Mouse (Mus musculus): ENCODE measurements around the gene Spaca4. TPM values are rescaled to one million over a fixed set of nuclear protein-coding genes. Genes with fewer than 3 reads are reported as not detected.
A peak's percentile ranks its signal among the peaks of the same experiment; 100 is the strongest.

Spaca4 gene
- polyA plus RNA-seq, 1 experiment from 2014 or later: not detected

DNA sequence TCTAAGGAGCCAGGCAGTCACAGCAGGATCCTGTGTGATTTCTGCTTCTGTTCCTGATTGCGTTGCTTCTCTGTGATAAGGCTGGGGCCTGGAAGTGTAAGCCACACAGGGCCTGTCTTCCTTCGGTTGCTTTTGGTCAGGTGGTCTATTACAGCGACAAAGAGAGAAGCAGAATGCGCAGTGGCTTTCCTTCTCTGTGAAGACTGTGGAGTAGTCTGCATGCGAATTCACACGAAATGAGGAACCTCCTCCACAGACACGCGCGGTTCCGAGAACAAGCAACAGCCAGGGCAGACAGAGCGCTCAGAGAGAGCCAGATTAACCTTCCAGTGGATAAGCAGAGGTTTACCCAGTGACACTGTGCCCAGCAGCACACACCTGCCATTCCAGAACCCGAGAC lies 15.7 kb upstream of the Spaca4 start:
- no peaks in the 10 kb centered on the region for H3K4me1 ChIP-seq (ENCODE audit: control insufficient read depth, low read depth, low read length)
- no peak overlapping the region for H3K9ac ChIP-seq (ENCODE audit: low read depth, low read length)
- H3K27me3 ChIP-seq (ENCODE audit: control insufficient read depth, insufficient read depth, low read depth, low read length): no peaks in the 10 kb centered on the region
- H3K4me3 ChIP-seq (ENCODE audit: low read depth, low read length): no peak overlapping the region
- no peak overlapping the region for H3K27ac ChIP-seq (ENCODE audit: low read length)
- 27% methylated on average over 12 of the region's 12 CpGs for WGBS (ENCODE audit: insufficient replicate concordance)
- no peak overlapping the region for H3K4me2 ChIP-seq (ENCODE audit: low read depth, low read length)
- no peaks in the 10 kb centered on the region for H3K36me3 ChIP-seq (ENCODE audit: control insufficient read depth, insufficient read depth)
- no peaks in the 10 kb centered on the region for H3K9me3 ChIP-seq (replicated peaks; ENCODE audit: control insufficient read depth, low read length)
- no peak for ATAC-seq (ENCODE audit: low read depth)

DNA sequence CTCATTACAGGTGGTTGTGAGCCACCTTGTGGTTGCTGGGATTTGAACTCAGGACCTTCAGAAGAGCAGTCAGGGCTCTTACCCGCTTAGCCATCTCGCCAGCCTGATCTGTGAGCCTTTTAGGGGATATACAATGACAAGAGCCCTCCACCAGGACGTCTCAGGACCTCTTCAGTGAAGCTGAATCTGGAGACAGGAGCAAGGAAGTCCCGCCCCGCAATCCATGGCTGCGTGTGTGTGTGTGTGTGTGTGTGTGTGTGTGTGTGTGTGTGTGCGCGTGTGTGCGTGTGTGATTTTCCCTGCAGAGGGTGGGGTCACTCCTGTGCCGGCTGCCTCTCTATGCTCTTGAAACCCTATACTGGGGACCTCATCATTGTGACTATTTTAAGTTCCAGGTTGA lies 14.2 kb upstream of the Spaca4 start:
- Histone ChIP-seq H3K4me2 (ENCODE audit: low read depth, low read length) (no peak overlapping the region), H3K27ac (ENCODE audit: low read length) (no peak overlapping the region), H3K9me3 (replicated peaks; ENCODE audit: control insufficient read depth, low read length) (no peaks in the 10 kb centered on the region), H3K9ac (ENCODE audit: low read depth, low read length) (no peak overlapping the region), H3K4me3 (ENCODE audit: low read depth, low read length) (no peak overlapping the region), H3K4me1 (ENCODE audit: control insufficient read depth, low read depth, low read length) (no peaks in the 10 kb centered on the region), H3K27me3 (ENCODE audit: control insufficient read depth, insufficient read depth, low read depth, low read length) (no peaks in the 10 kb centered on the region), H3K36me3 (ENCODE audit: control insufficient read depth, insufficient read depth) (no peaks in the 10 kb centered on the region)
- ATAC-seq (ENCODE audit: low read depth): no peak
- 64% methylated on average over 10 of the region's 10 CpGs for WGBS (ENCODE audit: insufficient replicate concordance)

DNA sequence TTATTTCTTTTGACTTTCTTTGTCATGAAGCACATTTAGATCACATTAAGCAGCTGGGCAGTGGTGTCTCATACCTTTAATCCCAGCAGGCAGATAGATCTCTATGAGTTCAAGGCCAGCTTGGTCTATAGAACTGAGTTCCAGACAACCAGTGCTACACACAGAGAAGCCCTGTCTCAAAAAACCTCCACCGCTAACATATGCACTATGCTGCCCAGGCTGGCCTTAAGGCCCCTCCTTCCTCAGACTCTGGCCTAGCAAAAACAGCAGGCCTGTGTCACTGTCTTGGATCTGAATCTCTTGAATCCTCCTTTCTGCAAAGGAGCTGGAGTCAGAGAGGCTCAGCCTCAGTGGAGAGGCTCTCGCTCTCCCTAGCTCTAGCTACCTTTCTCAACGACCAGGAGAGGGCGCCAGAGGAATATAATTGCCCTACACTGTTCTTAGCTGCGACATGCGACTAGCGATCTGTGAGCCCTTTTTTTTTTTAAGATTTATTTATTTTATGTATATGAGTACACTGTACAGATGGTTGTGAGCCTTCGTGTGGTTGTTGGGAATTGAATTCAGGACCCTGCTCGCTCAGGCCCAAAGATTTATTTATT lies 13.7 kb upstream of the Spaca4 start:
- Histone ChIP-seq H3K4me3 (ENCODE audit: low read depth, low read length) (no peak overlapping the region), H3K27ac (ENCODE audit: low read length) (no peak overlapping the region), H3K27me3 (ENCODE audit: control insufficient read depth, insufficient read depth, low read depth, low read length) (no peaks in the 10 kb centered on the region), H3K4me1 (ENCODE audit: control insufficient read depth, low read depth, low read length) (no peaks in the 10 kb centered on the region), H3K9ac (ENCODE audit: low read depth, low read length) (no peak overlapping the region), H3K36me3 (ENCODE audit: control insufficient read depth, insufficient read depth) (no peaks in the 10 kb centered on the region), H3K4me2 (ENCODE audit: low read depth, low read length) (no peak overlapping the region), H3K9me3 (replicated peaks; ENCODE audit: control insufficient read depth, low read length) (no peaks in the 10 kb centered on the region)
- peak; percentile 58; the same call in 1 of the 2 replicates for ATAC-seq (ENCODE audit: low read depth)
- WGBS (ENCODE audit: insufficient replicate concordance): 7% methylated on average over 9 of the region's 9 CpGs

DNA sequence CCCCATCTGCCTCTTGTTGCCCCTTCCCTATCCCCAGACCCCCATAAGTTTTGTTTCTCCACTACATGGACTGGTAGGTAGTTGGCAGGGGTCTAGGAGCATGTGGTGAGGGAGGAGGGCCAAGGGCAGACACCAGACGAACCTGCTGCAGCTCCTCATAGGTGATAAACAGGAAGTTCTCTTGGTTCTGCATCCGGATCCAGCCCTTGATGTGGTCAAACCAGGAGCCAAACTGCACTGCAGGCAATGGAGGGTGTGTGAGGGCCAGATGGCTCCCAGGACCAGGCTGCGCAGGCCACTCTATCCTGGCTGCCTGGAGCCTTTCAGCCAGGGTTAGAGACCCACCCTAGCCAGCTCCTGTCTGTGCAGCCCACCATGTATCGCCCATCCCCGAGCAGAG lies 7.9 kb upstream of the Spaca4 start:
- 53% methylated on average over 5 of the region's 5 CpGs for WGBS (ENCODE audit: insufficient replicate concordance)
- ATAC-seq (ENCODE audit: low read depth): no peak
- H3K4me1 ChIP-seq (ENCODE audit: control insufficient read depth, low read depth, low read length): no peaks in the 10 kb centered on the region; the same call in 1 of the 2 replicates
- H3K36me3 ChIP-seq (ENCODE audit: control insufficient read depth, insufficient read depth): no peaks in the 10 kb centered on the region
- no peak overlapping the region for H3K4me2 ChIP-seq (ENCODE audit: low read depth, low read length)
- H3K9ac ChIP-seq (ENCODE audit: low read depth, low read length): no peak overlapping the region
- H3K27ac ChIP-seq (ENCODE audit: low read length): no peak overlapping the region
- H3K9me3 ChIP-seq (replicated peaks; ENCODE audit: control insufficient read depth, low read length): no peaks in the 10 kb centered on the region
- H3K4me3 ChIP-seq (ENCODE audit: low read depth, low read length): no peak overlapping the region
- H3K27me3 ChIP-seq (ENCODE audit: control insufficient read depth, insufficient read depth, low read depth, low read length): no peaks in the 10 kb centered on the region

DNA sequence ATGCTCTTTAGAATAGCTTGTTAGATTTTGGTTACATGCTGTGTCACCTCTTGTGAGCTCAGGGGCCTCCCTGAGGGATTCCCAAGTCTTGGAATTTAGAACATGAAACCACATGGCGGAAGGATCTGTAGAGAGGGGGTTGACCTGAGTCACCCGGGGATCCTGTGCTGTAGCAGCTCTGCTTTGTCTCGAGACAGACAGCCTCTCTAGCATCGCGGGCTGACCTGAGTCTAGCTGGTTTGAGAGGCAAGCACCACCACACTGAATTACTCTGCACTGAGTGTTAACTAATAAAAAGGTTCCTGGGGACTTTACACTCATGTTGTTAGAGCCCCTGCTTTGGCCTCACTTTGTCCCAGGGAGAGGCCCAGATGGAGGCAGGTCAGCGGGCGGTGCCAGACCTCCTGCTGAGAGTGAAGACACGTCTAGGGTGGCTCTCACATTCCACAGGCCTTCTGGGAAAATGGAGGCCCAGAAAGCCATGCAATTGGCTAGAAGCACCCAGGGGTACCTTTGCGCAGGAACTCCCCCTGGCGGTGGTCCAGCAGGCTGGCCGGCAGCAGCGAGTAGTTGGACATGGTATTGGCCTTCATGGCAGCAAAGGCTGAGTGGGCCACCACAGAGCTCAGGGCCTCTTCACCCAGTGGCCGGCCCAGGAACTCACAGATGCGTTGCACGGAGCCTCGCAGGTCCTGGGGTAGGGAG lies 5.3 kb upstream of the Spaca4 start:
- Histone ChIP-seq H3K4me3 (ENCODE audit: low read depth, low read length) (no peak overlapping the region), H3K27me3 (ENCODE audit: control insufficient read depth, insufficient read depth, low read depth, low read length) (no peaks in the 10 kb centered on the region), H3K27ac (ENCODE audit: low read length) (no peak overlapping the region), H3K36me3 (ENCODE audit: control insufficient read depth, insufficient read depth) (no peaks in the 10 kb centered on the region), H3K4me2 (ENCODE audit: low read depth, low read length) (no peak overlapping the region), H3K4me1 (ENCODE audit: control insufficient read depth, low read depth, low read length) (no peaks in the 10 kb centered on the region; the same call in 1 of the 2 replicates), H3K9me3 (replicated peaks; ENCODE audit: control insufficient read depth, low read length) (no peaks in the 10 kb centered on the region), H3K9ac (ENCODE audit: low read depth, low read length) (no peak overlapping the region)
- no peak for ATAC-seq (ENCODE audit: low read depth)
- WGBS (ENCODE audit: insufficient replicate concordance): 25% methylated on average over 16 of the region's 16 CpGs

DNA sequence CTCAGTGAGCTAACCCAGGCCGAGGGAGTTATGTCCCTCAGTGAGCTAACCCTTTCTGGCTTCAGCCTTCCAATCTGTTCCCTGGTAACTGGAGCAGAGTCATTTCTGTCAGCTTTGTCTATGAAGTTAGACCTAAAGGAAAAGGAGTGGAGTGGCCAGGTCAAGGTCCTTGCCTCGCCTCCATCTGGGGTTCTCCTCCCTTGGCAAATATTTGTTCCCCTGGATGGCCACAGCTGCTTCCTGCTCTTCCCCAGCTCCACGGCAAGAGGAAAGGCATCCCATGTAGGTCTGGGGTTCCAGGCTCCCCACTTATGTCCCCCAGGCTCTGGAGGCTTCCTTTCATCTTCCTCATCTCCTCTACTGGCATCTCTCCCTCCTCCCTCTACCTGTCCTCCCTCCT lies 2.0 kb upstream of the Spaca4 start:
- WGBS (ENCODE audit: insufficient replicate concordance): 63% methylated on average over 3 of the region's 3 CpGs
- H3K9ac ChIP-seq (ENCODE audit: low read depth, low read length): no peak overlapping the region
- H3K4me3 ChIP-seq (ENCODE audit: low read depth, low read length): no peak overlapping the region
- no peak overlapping the region for H3K4me2 ChIP-seq (ENCODE audit: low read depth, low read length)
- H3K27ac ChIP-seq (ENCODE audit: low read length): no peak overlapping the region
- H3K9me3 ChIP-seq (replicated peaks; ENCODE audit: control insufficient read depth, low read length): no peaks in the 10 kb centered on the region
- no peak for ATAC-seq (ENCODE audit: low read depth)
- no peaks in the 10 kb centered on the region; the same call in 1 of the 2 replicates for H3K4me1 ChIP-seq (ENCODE audit: control insufficient read depth, low read depth, low read length)
- no peaks in the 10 kb centered on the region for H3K27me3 ChIP-seq (ENCODE audit: control insufficient read depth, insufficient read depth, low read depth, low read length)
- H3K36me3 ChIP-seq (ENCODE audit: control insufficient read depth, insufficient read depth): peaks cover 14% of the 10 kb centered on the region; the same call in 1 of the 2 replicates

DNA sequence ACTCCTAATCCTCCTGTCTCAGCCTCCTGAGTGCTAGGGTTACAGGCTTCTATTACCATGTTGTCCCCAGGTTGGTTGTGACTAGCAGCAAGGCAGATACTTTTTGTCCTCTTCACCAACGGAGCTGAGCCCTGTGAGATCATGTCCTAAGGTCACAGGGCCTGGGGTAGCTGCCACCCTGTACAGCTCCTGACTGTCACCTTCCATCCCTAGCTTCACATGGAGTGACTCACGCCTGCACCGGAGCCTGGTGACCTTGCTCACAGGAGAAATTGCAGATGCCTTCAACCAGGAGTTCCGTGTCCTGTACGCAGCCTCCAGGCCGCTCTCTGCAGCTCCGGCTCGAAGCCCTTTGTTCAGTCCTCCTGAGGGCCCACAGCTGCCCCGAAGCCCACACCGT lies 806 bp upstream of the Spaca4 start:
- Histone ChIP-seq H3K36me3 (ENCODE audit: control insufficient read depth, insufficient read depth) (peaks cover 14% of the 10 kb centered on the region; the same call in 1 of the 2 replicates), H3K9me3 (replicated peaks; ENCODE audit: control insufficient read depth, low read length) (no peaks in the 10 kb centered on the region), H3K9ac (ENCODE audit: low read depth, low read length) (no peak overlapping the region), H3K27me3 (ENCODE audit: control insufficient read depth, insufficient read depth, low read depth, low read length) (no peaks in the 10 kb centered on the region), H3K4me1 (ENCODE audit: control insufficient read depth, low read depth, low read length) (no peaks in the 10 kb centered on the region; the same call in 1 of the 2 replicates), H3K4me2 (ENCODE audit: low read depth, low read length) (no peak overlapping the region), H3K4me3 (ENCODE audit: low read depth, low read length) (no peak overlapping the region), H3K27ac (ENCODE audit: low read length) (no peak overlapping the region)
- ATAC-seq (ENCODE audit: low read depth): no peak
- WGBS (ENCODE audit: insufficient replicate concordance): 82% methylated on average over 10 of the region's 10 CpGs

DNA sequence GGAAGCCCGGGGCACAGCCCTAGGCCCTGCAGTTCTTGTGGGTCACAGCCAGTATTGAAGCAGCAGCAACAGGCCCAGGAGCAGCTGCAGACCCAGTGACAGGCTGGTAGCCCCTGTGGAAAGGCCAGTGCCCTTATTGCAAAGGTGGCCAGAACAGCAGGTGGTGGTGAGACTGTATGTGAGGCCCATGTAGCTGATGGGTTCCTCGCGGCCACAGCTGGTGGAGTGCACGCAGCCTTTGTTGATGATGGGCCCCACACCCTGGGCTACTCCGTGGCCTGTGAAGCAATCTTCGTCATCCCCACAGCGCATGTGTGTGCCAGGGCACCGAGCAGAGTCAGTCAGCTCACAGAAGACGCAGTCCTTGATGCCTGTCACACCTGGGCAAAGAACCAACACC lies 462 bp downstream of the Spaca4 start:
- Histone ChIP-seq H3K4me2 (ENCODE audit: low read depth, low read length) (no peak overlapping the region), H3K4me3 (ENCODE audit: low read depth, low read length) (no peak overlapping the region), H3K9me3 (replicated peaks; ENCODE audit: control insufficient read depth, low read length) (no peaks in the 10 kb centered on the region), H3K27me3 (ENCODE audit: control insufficient read depth, insufficient read depth, low read depth, low read length) (no peaks in the 10 kb centered on the region), H3K9ac (ENCODE audit: low read depth, low read length) (no peak overlapping the region), H3K4me1 (ENCODE audit: control insufficient read depth, low read depth, low read length) (peaks cover 3% of the 10 kb centered on the region), H3K27ac (ENCODE audit: low read length) (no peak overlapping the region), H3K36me3 (ENCODE audit: control insufficient read depth, insufficient read depth) (peaks cover 25% of the 10 kb centered on the region)
- no peak for ATAC-seq (ENCODE audit: low read depth)
- 83% methylated on average over 9 of the region's 9 CpGs for WGBS (ENCODE audit: insufficient replicate concordance)

DNA sequence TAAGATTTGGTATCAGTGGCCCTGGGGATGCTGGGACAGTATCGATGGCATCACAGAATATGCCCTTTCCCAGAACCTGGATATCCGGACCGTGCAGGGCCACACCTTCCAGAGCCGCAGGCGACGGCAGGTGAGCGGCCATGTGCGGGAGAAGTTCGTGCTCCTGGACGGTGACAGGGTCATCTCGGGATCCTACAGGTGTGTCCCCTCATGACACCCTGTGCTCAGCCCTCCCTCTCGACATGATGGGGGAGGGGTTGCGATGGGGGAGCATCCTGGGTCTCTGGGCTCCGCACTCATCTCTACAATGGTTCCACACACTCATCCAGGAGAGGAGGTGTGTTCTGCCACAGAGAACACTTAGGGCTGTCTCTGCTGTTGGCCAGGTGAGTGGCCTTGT lies 1.8 kb downstream of the Spaca4 start:
- H3K4me1 ChIP-seq (ENCODE audit: control insufficient read depth, low read depth, low read length): peaks cover 15% of the 10 kb centered on the region
- H3K4me2 ChIP-seq (ENCODE audit: low read depth, low read length): no peak overlapping the region
- H3K27ac ChIP-seq (ENCODE audit: low read length): no peak overlapping the region
- no peak overlapping the region for H3K9ac ChIP-seq (ENCODE audit: low read depth, low read length)
- no peak for ATAC-seq (ENCODE audit: low read depth)
- no peaks in the 10 kb centered on the region for H3K27me3 ChIP-seq (ENCODE audit: control insufficient read depth, insufficient read depth, low read depth, low read length)
- H3K9me3 ChIP-seq (replicated peaks; ENCODE audit: control insufficient read depth, low read length): no peaks in the 10 kb centered on the region
- peaks cover 35% of the 10 kb centered on the region for H3K36me3 ChIP-seq (ENCODE audit: control insufficient read depth, insufficient read depth)
- 87% methylated on average over 14 of the region's 14 CpGs for WGBS (ENCODE audit: insufficient replicate concordance)
- no peak overlapping the region for H3K4me3 ChIP-seq (ENCODE audit: low read depth, low read length)
